Mouse (Mus musculus) naive thymus-derived CD4-positive, alpha-beta T cell, adult 5 months (primary cell): ENCODE measurements around the gene Vmn1r237. TPM values are rescaled to one million over a fixed set of nuclear protein-coding genes. Genes with fewer than 3 reads are reported as not detected.

Experiments
- polyA plus RNA-seq: library from polyadenylated mRNA; unstranded; fragments of 100-300 nt; shearing (Covaris generic); gene quantifications from one replicate; pipeline ENCODE4 v1.2.1, GENCODE M21; 2017

Vmn1r237 gene
- polyA plus RNA-seq = not detected

DNA sequence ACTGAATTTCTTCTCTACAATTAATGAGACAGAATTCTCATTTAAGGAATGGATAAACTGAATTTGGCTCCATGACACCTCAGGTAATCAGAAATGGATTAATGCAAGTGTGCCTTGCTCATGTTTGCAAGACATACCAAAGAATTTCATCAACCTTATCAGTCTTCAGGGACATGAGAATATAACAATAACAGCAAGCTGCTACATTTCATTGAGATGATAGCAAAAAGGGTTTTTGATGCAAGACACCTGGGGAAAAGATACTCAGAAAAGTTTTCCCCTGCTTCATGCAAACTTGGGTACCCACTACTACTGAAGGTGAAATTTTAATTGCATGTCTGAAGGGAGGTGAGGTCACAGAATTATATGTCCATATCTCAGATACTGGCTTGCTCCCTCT is at the start of gene Vmn1r237:
Gene Vmn1r237, plus strand, starts transcription at position 301 of the 400 bp plus-strand sequence.

GRCm38 (mm10) chr17:21282642-21283041 is 29.0 kb upstream of the Vmn1r237 start, which contains the start of gene Vmn1r236:
Vmn1r236 (plus strand) TSS chr17:21282942.

Other genes starting within 250 kb of the Vmn1r237 start
- gene Vmn1r234, start 85.8 kb upstream of the Vmn1r237 start, polyA plus RNA-seq = not detected
- gene Vmn1r235, start 55.5 kb upstream of the Vmn1r237 start, polyA plus RNA-seq = 0.10 TPM
- not detected for gene Vmn1r236, start 28.9 kb upstream of the Vmn1r237 start, polyA plus RNA-seq
- gene Zfp677, start 71.9 kb downstream of the Vmn1r237 start, polyA plus RNA-seq = 8.8 TPM
- gene Zfp54, start 111.4 kb downstream of the Vmn1r237 start, polyA plus RNA-seq = 3.8 TPM
- 57.7 TPM for gene Zfp51, start 138.5 kb downstream of the Vmn1r237 start, polyA plus RNA-seq
- gene Zfp53, start 177.1 kb downstream of the Vmn1r237 start, polyA plus RNA-seq = 79.1 TPM
- 9.0 TPM for gene Zfp52, start 223.7 kb downstream of the Vmn1r237 start, polyA plus RNA-seq